Comparison of ENCODE assay signal across 15 mouse cellular contexts in the genomic region with DNA sequence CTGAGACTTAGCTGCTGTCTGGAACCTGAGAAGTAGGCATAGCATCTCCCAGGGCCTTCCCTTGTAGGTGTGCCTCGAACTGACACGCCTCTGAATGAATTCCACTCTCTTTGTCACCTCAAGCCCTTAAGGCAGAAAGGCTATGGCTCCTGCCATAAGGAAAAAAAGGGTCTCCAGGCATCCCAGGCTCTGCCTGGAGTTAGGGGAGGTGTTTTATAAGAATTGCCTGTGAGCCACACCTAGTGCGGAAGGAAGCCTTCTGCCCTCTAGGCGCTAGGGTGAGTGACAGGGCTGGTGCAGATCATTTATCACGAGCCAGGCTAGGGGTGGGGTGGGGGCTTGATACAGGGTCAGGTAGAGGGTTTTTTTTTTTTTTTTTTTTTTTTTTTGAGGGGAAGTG. TPM values are rescaled to one million over a fixed set of nuclear protein-coding genes. Genes with fewer than 3 reads are reported as not detected.
DNase-seq lines count a peak whose midpoint lies in the region; ATAC-seq and TF ChIP-seq lines count a peak whose summit lies in the region.
"Had no signal": no experiment of that assay in that cellular context is flagged by ENCODE, and none has a peak within 500 bp of the region (broad histone marks: within the 10 kb centered on the region; RNA-seq: fewer than 3 reads in every experiment).

No protein-coding gene starts in this region.

- no peak for DNase-seq in forebrain, embryonic 10.5 days (ENCODE audit: extremely low spot score, low spot score)
- no peak for DNase-seq in forebrain, embryonic 14.5 days (ENCODE audit: low spot score)
- DNase-seq in hindbrain, embryonic 14.5 days (ENCODE audit: low spot score) = no peak
- peak; percentile 88 for DNase-seq in ZHBTc4 (ENCODE audit: low read depth, low spot score)
- no peak for DNase-seq in c-Kit-positive CD71-positive TER-119-positive erythroid progenitor cells, embryonic 14.5 days (ENCODE audit: low spot score)
- no peak for DNase-seq in thymus, adult 2 months
- DNase-seq: cerebellum, adult 9-10 months; lung, adult 18-20 months; right cerebral cortex, adult 18-20 months; thymus, postnatal 14 days had no signal

- H3K4me2 ChIP-seq in forebrain, embryonic 14.5 days (ENCODE audit: low read length) = no peak overlapping the region
- no peak overlapping the region for H3K4me2 ChIP-seq in hindbrain, embryonic 15.5 days
- no peak overlapping the region for H3K4me2 ChIP-seq in hindbrain, embryonic 14.5 days (replicated peaks)
- no peak overlapping the region for H3K4me2 ChIP-seq in limb, embryonic 15.5 days
- H3K4me2 ChIP-seq: intestine, embryonic 15.5 days had no signal

- no peak overlapping the region for H3K4me3 ChIP-seq in forebrain, embryonic 10.5 days
- H3K4me3 ChIP-seq in forebrain, embryonic 14.5 days (ENCODE audit: low read depth, low read length) = no peak overlapping the region
- H3K4me3 ChIP-seq in hindbrain, embryonic 15.5 days = no peak overlapping the region
- H3K4me3 ChIP-seq in hindbrain, embryonic 14.5 days (replicated peaks; ENCODE audit: low read length) = no peak overlapping the region
- H3K4me3 ChIP-seq in limb, embryonic 15.5 days = no peak overlapping the region
- no peak overlapping the region for H3K4me3 ChIP-seq in thymus, adult 2 months (ENCODE audit: control insufficient read depth, insufficient read depth, low read length)
- H3K4me3 ChIP-seq: heart, embryonic 12.5 days; intestine, embryonic 15.5 days had no signal

- no peaks in the 10 kb centered on the region for H3K9me3 ChIP-seq in forebrain, embryonic 10.5 days
- H3K9me3 ChIP-seq in forebrain, embryonic 14.5 days (replicated peaks; ENCODE audit: control insufficient read depth, low read length) = no peaks in the 10 kb centered on the region
- no peaks in the 10 kb centered on the region for H3K9me3 ChIP-seq in hindbrain, embryonic 15.5 days
- no peaks in the 10 kb centered on the region for H3K9me3 ChIP-seq in hindbrain, embryonic 14.5 days (ENCODE audit: control insufficient read depth, low read length)
- no peaks in the 10 kb centered on the region for H3K9me3 ChIP-seq in limb, embryonic 15.5 days
- H3K9me3 ChIP-seq: heart, embryonic 12.5 days; intestine, embryonic 15.5 days had no signal

- TF ChIP-seq CTCF in thymus, adult 2 months (IDR thresholded peaks at IDR 0.05; ENCODE audit: borderline replicate concordance, control insufficient read depth, extremely low read depth, insufficient read depth, low read length, poor library complexity) = no peak

- peaks cover 15% of the 10 kb centered on the region for H3K36me3 ChIP-seq in forebrain, embryonic 10.5 days (replicated peaks)
- H3K36me3 ChIP-seq in forebrain, embryonic 14.5 days (ENCODE audit: control insufficient read depth, insufficient read depth, low read length) = no peaks in the 10 kb centered on the region
- H3K36me3 ChIP-seq in hindbrain, embryonic 15.5 days = no peaks in the 10 kb centered on the region
- H3K36me3 ChIP-seq in hindbrain, embryonic 14.5 days (replicated peaks; ENCODE audit: control insufficient read depth, insufficient read depth) = no peaks in the 10 kb centered on the region
- H3K36me3 ChIP-seq in limb, embryonic 15.5 days = no peaks in the 10 kb centered on the region
- H3K36me3 ChIP-seq in thymus, adult 2 months (ENCODE audit: control insufficient read depth, insufficient read depth, low read length) = no peaks in the 10 kb centered on the region
- H3K36me3 ChIP-seq: heart, embryonic 12.5 days; intestine, embryonic 15.5 days had no signal

- no peak for ATAC-seq in forebrain, embryonic 14.5 days
- no peak for ATAC-seq in hindbrain, embryonic 15.5 days (ENCODE audit: low FRiP score, low read depth)
- no peak for ATAC-seq in hindbrain, embryonic 14.5 days (ENCODE audit: low FRiP score)
- no peak for ATAC-seq in limb, embryonic 15.5 days (ENCODE audit: insufficient number of reproducible peaks, low FRiP score, low TSS enrichment, low read depth)
- ATAC-seq: activated CD4-positive, CD25-positive, alpha-beta regulatory T cell, adult 4 months; intestine, embryonic 15.5 days had no signal

- no peaks in the 10 kb centered on the region for H3K27me3 ChIP-seq in forebrain, embryonic 10.5 days (ENCODE audit: poor library complexity, severe bottlenecking)
- H3K27me3 ChIP-seq in forebrain, embryonic 14.5 days (replicated peaks; ENCODE audit: control insufficient read depth, insufficient read depth, low read length) = no peaks in the 10 kb centered on the region
- no peaks in the 10 kb centered on the region for H3K27me3 ChIP-seq in hindbrain, embryonic 15.5 days
- H3K27me3 ChIP-seq in hindbrain, embryonic 14.5 days (ENCODE audit: control insufficient read depth, insufficient read depth, low read length) = no peaks in the 10 kb centered on the region
- H3K27me3 ChIP-seq in limb, embryonic 15.5 days = no peaks in the 10 kb centered on the region
- H3K27me3 ChIP-seq in thymus, adult 2 months (ENCODE audit: control insufficient read depth, insufficient read depth, low read length) = no peaks in the 10 kb centered on the region
- H3K27me3 ChIP-seq: heart, embryonic 12.5 days; intestine, embryonic 15.5 days had no signal

- peak overlapping the region; percentile 72 for H3K27ac ChIP-seq in forebrain, embryonic 10.5 days
- no peak overlapping the region for H3K27ac ChIP-seq in forebrain, embryonic 14.5 days (ENCODE audit: low read depth, low read length)
- H3K27ac ChIP-seq in hindbrain, embryonic 15.5 days (replicated peaks) = 0 out of 2 replicates have a peak overlapping the region, but pooled peaks have one; percentile 4
- H3K27ac ChIP-seq in hindbrain, embryonic 14.5 days = no peak overlapping the region
- H3K27ac ChIP-seq in limb, embryonic 15.5 days = peak overlapping the region; percentile 3
- H3K27ac ChIP-seq in thymus, adult 2 months (ENCODE audit: control insufficient read depth, insufficient read depth, low read length) = no peak overlapping the region
- H3K27ac ChIP-seq: intestine, embryonic 15.5 days had no signal

- H3K9ac ChIP-seq in forebrain, embryonic 14.5 days (ENCODE audit: low read length) = no peak overlapping the region
- H3K9ac ChIP-seq in hindbrain, embryonic 15.5 days = no peak overlapping the region
- H3K9ac ChIP-seq in hindbrain, embryonic 14.5 days = no peak overlapping the region
- H3K9ac ChIP-seq in limb, embryonic 15.5 days = no peak overlapping the region
- H3K9ac ChIP-seq: heart, embryonic 12.5 days; intestine, embryonic 15.5 days had no signal

- H3K4me1 ChIP-seq in forebrain, embryonic 10.5 days = peaks cover 90% of the 10 kb centered on the region
- peaks cover 45% of the 10 kb centered on the region for H3K4me1 ChIP-seq in forebrain, embryonic 14.5 days (ENCODE audit: control insufficient read depth, insufficient read depth, low read length)
- peaks cover 31% of the 10 kb centered on the region for H3K4me1 ChIP-seq in hindbrain, embryonic 15.5 days (replicated peaks)
- peaks cover 37% of the 10 kb centered on the region for H3K4me1 ChIP-seq in hindbrain, embryonic 14.5 days (replicated peaks; ENCODE audit: control insufficient read depth, insufficient read depth, low read length)
- peaks cover 41% of the 10 kb centered on the region for H3K4me1 ChIP-seq in limb, embryonic 15.5 days
- H3K4me1 ChIP-seq in thymus, adult 2 months (replicated peaks; ENCODE audit: control insufficient read depth, insufficient read depth, low read length) = peaks cover 30% of the 10 kb centered on the region

- WGBS in forebrain, embryonic 10.5 days = 76% methylated on average over 5 of the region's 5 CpGs
- WGBS in forebrain, embryonic 14.5 days = 70% methylated on average over 5 of the region's 5 CpGs
- 72% methylated on average over 5 of the region's 5 CpGs for WGBS in hindbrain, embryonic 15.5 days
- WGBS in hindbrain, embryonic 14.5 days = 72% methylated on average over 5 of the region's 5 CpGs
- WGBS in limb, embryonic 15.5 days = 54% methylated on average over 5 of the region's 5 CpGs
- 85% methylated on average over 5 of the region's 5 CpGs for WGBS in thymus, adult 2 months

- TF ChIP-seq POLR2A in thymus, adult 2 months (IDR thresholded peaks at IDR 0.05; ENCODE audit: control insufficient read depth, extremely low read depth, insufficient read depth, low read length, poor library complexity) = no peak

RNA-seq across cellular contexts. Expression of gene Cuedc1, which starts 25.2 kb away (rescaled TPM):
- polyA plus RNA-seq in forebrain, embryonic 10.5 days (2016; fragmentation: Nextera tagmentation; extraction: Ambion mirVana) = 20.0 and 24.9 TPM in 2 replicates
- 13.0 and 18.6 TPM in 2 replicates for polyA plus RNA-seq in forebrain, embryonic 14.5 days (2014; fragmentation: Nextera tagmentation; extraction: Ambion mirVana)
- 46.3 and 49.7 TPM in 2 replicates for polyA plus RNA-seq in hindbrain, embryonic 15.5 days (2015; fragmentation: Nextera tagmentation; extraction: Ambion mirVana)
- polyA plus RNA-seq in hindbrain, embryonic 14.5 days (2014; fragmentation: Nextera tagmentation; extraction: Ambion mirVana) = 32.4 and 37.8 TPM in 2 replicates
- polyA plus RNA-seq in limb, embryonic 15.5 days (2015; fragmentation: Nextera tagmentation; extraction: Ambion mirVana) = 28.1 and 32.1 TPM in 2 replicates
- 13.8 and 15.5 TPM in 2 replicates for polyA plus RNA-seq in thymus, adult 2 months (2012; rRNA removed)

RNA-seq across cellular contexts. Expression of gene Vezf1, which starts 54.9 kb away (rescaled TPM):
- 61.6 and 62.6 TPM in 2 replicates for polyA plus RNA-seq in forebrain, embryonic 10.5 days (2016; fragmentation: Nextera tagmentation; extraction: Ambion mirVana)
- polyA plus RNA-seq in forebrain, embryonic 14.5 days (2014; fragmentation: Nextera tagmentation; extraction: Ambion mirVana) = 60.0 and 64.7 TPM in 2 replicates
- 41.8 and 43.9 TPM in 2 replicates for polyA plus RNA-seq in hindbrain, embryonic 15.5 days (2015; fragmentation: Nextera tagmentation; extraction: Ambion mirVana)
- 48.3 and 50.2 TPM in 2 replicates for polyA plus RNA-seq in hindbrain, embryonic 14.5 days (2014; fragmentation: Nextera tagmentation; extraction: Ambion mirVana)
- polyA plus RNA-seq in limb, embryonic 15.5 days (2015; fragmentation: Nextera tagmentation; extraction: Ambion mirVana) = 31.9 and 35.6 TPM in 2 replicates
- 35.4 and 35.9 TPM in 2 replicates for polyA plus RNA-seq in thymus, adult 2 months (2012; rRNA removed)

Comparison
In these comparisons a context has a peak if more than half of its experiments do, and no peak if none do; other contexts are left out.
1. H3K27ac ChIP-seq: peak in forebrain, embryonic 10.5 days (single experiment), hindbrain, embryonic 15.5 days (single experiment) and limb, embryonic 15.5 days (single experiment); none in forebrain, embryonic 14.5 days (single experiment), hindbrain, embryonic 14.5 days (single experiment) and thymus, adult 2 months (single experiment).